Mouse (Mus musculus): ENCODE results near the gene Prkn. TPM values are rescaled to one million over a fixed set of nuclear protein-coding genes. Genes with fewer than 3 reads are reported as not detected.

Gene Prkn
- polyA plus RNA-seq, 1 experiment, result not detected

GRCm38 (mm10) chr17:11127217-11127616 lies 287.0 kb downstream of the Prkn start:
- Histone ChIP-seq H3K79me2 (ENCODE audit: control insufficient read depth, insufficient read depth) (no peaks in the 10 kb centered on the region), H3K4me3 (ENCODE audit: insufficient read depth, poor library complexity, severe bottlenecking) (no peak overlapping the region), H3K36me3 (ENCODE audit: control insufficient read depth, insufficient read depth) (no peaks in the 10 kb centered on the region), H3K27me3 (ENCODE audit: control insufficient read depth, insufficient read depth, insufficient read length) (no peaks in the 10 kb centered on the region), H3ac (ENCODE audit: control insufficient read depth, insufficient read length, low read depth) (no peak overlapping the region), H3K79me3 (ENCODE audit: low read depth) (no peaks in the 10 kb centered on the region)
- no peak for TF ChIP-seq FOSL1 (IDR thresholded peaks at IDR 0.05; ENCODE audit: insufficient read depth, low read length, poor library complexity, severe bottlenecking)

- Histone ChIP-seq H3ac (ENCODE audit: control insufficient read depth, insufficient read length, low read depth) (no peak overlapping the region), H3K36me3 (ENCODE audit: control insufficient read depth, insufficient read depth) (no peaks in the 10 kb centered on the region), H3K27me3 (ENCODE audit: control insufficient read depth, insufficient read depth, insufficient read length) (no peaks in the 10 kb centered on the region), H3K79me2 (ENCODE audit: control insufficient read depth, insufficient read depth) (no peaks in the 10 kb centered on the region), H3K4me3 (ENCODE audit: insufficient read depth, poor library complexity, severe bottlenecking) (no peak overlapping the region), H3K79me3 (ENCODE audit: low read depth) (no peaks in the 10 kb centered on the region)
- TF ChIP-seq CTCF (IDR thresholded peaks at IDR 0.05; ENCODE audit: control insufficient read depth, insufficient read depth, insufficient read length) (no peak), USF1 (IDR thresholded peaks at IDR 0.05; ENCODE audit: low read depth) (no peak), FOSL1 (IDR thresholded peaks at IDR 0.05; ENCODE audit: insufficient read depth, low read length, poor library complexity, severe bottlenecking) (no peak), MYOD1 (IDR thresholded peaks at IDR 0.05; ENCODE audit: control insufficient read depth, insufficient read length, low read depth) (no peak), MAX (IDR thresholded peaks at IDR 0.05) (no peak), CEBPB (IDR thresholded peaks at IDR 0.05; ENCODE audit: low read depth) (no peak), MYOG (IDR thresholded peaks at IDR 0.05; ENCODE audit: control insufficient read depth, extremely low read depth, insufficient read length) (no peak)
Observed at GRCm38 (mm10) chr17:11130919-11131318, 290.7 kb downstream of the Prkn start.

GRCm38 (mm10) chr17:11142321-11142720 lies 302.1 kb downstream of the Prkn start:
- no peaks in the 10 kb centered on the region for H3K79me3 ChIP-seq (ENCODE audit: low read depth)
- no peak overlapping the region for H3ac ChIP-seq (ENCODE audit: control insufficient read depth, insufficient read length, low read depth)
- TF ChIP-seq MYOD1 (IDR thresholded peaks at IDR 0.05; ENCODE audit: control insufficient read depth, insufficient read length, low read depth) (no peak), CTCF (IDR thresholded peaks at IDR 0.05; ENCODE audit: control insufficient read depth, insufficient read depth, insufficient read length) (no peak), MYOG (IDR thresholded peaks at IDR 0.05; ENCODE audit: control insufficient read depth, extremely low read depth, insufficient read length) (no peak), CEBPB (IDR thresholded peaks at IDR 0.05; ENCODE audit: low read depth) (no peak), FOSL1 (IDR thresholded peaks at IDR 0.05; ENCODE audit: insufficient read depth, low read length, poor library complexity, severe bottlenecking) (no peak), USF1 (IDR thresholded peaks at IDR 0.05; ENCODE audit: low read depth) (no peak), MAX (IDR thresholded peaks at IDR 0.05) (no peak)
- H3K36me3 ChIP-seq (ENCODE audit: control insufficient read depth, insufficient read depth), result no peaks in the 10 kb centered on the region
- H3K4me3 ChIP-seq (ENCODE audit: insufficient read depth, poor library complexity, severe bottlenecking), result no peak overlapping the region
- H3K27me3 ChIP-seq (ENCODE audit: control insufficient read depth, insufficient read depth, insufficient read length), result no peaks in the 10 kb centered on the region
- H3K79me2 ChIP-seq (ENCODE audit: control insufficient read depth, insufficient read depth), result no peaks in the 10 kb centered on the region

GRCm38 (mm10) chr17:11156119-11156518 lies 315.9 kb downstream of the Prkn start:
- no peak for TF ChIP-seq CEBPB (IDR thresholded peaks at IDR 0.05; ENCODE audit: low read depth)
- Histone ChIP-seq H3K27me3 (ENCODE audit: control insufficient read depth, insufficient read depth, insufficient read length) (no peaks in the 10 kb centered on the region), H3K79me3 (ENCODE audit: low read depth) (no peaks in the 10 kb centered on the region), H3K79me2 (ENCODE audit: control insufficient read depth, insufficient read depth) (no peaks in the 10 kb centered on the region), H3K4me3 (ENCODE audit: insufficient read depth, poor library complexity, severe bottlenecking) (no peak overlapping the region), H3ac (ENCODE audit: control insufficient read depth, insufficient read length, low read depth) (no peak overlapping the region), H3K36me3 (ENCODE audit: control insufficient read depth, insufficient read depth) (no peaks in the 10 kb centered on the region)

GRCm38 (mm10) chr17:11157536-11157935 lies 317.4 kb downstream of the Prkn start:
- Histone ChIP-seq H3K36me3 (ENCODE audit: control insufficient read depth, insufficient read depth) (no peaks in the 10 kb centered on the region), H3K27me3 (ENCODE audit: control insufficient read depth, insufficient read depth, insufficient read length) (no peaks in the 10 kb centered on the region), H3K79me2 (ENCODE audit: control insufficient read depth, insufficient read depth) (no peaks in the 10 kb centered on the region), H3K4me3 (ENCODE audit: insufficient read depth, poor library complexity, severe bottlenecking) (no peak overlapping the region), H3K79me3 (ENCODE audit: low read depth) (no peaks in the 10 kb centered on the region), H3ac (ENCODE audit: control insufficient read depth, insufficient read length, low read depth) (no peak overlapping the region)
- TF ChIP-seq MAX (IDR thresholded peaks at IDR 0.05) (no peak), MYOG (IDR thresholded peaks at IDR 0.05; ENCODE audit: control insufficient read depth, extremely low read depth, insufficient read length) (no peak), FOSL1 (IDR thresholded peaks at IDR 0.05; ENCODE audit: insufficient read depth, low read length, poor library complexity, severe bottlenecking) (no peak), CTCF (IDR thresholded peaks at IDR 0.05; ENCODE audit: control insufficient read depth, insufficient read depth, insufficient read length) (no peak)

GRCm38 (mm10) chr17:11161436-11161835 lies 321.3 kb downstream of the Prkn start:
- Histone ChIP-seq H3K36me3 (ENCODE audit: control insufficient read depth, insufficient read depth) (no peaks in the 10 kb centered on the region), H3K79me3 (ENCODE audit: low read depth) (no peaks in the 10 kb centered on the region), H3K79me2 (ENCODE audit: control insufficient read depth, insufficient read depth) (no peaks in the 10 kb centered on the region), H3ac (ENCODE audit: control insufficient read depth, insufficient read length, low read depth) (no peak overlapping the region), H3K27me3 (ENCODE audit: control insufficient read depth, insufficient read depth, insufficient read length) (no peaks in the 10 kb centered on the region), H3K4me3 (ENCODE audit: insufficient read depth, poor library complexity, severe bottlenecking) (no peak overlapping the region)
- TF ChIP-seq CTCF (IDR thresholded peaks at IDR 0.05; ENCODE audit: control insufficient read depth, insufficient read depth, insufficient read length) (no peak), FOSL1 (IDR thresholded peaks at IDR 0.05; ENCODE audit: insufficient read depth, low read length, poor library complexity, severe bottlenecking) (no peak), MAX (IDR thresholded peaks at IDR 0.05) (no peak), USF1 (IDR thresholded peaks at IDR 0.05; ENCODE audit: low read depth) (no peak), MYOD1 (IDR thresholded peaks at IDR 0.05; ENCODE audit: control insufficient read depth, insufficient read length, low read depth) (no peak), MYOG (IDR thresholded peaks at IDR 0.05; ENCODE audit: control insufficient read depth, extremely low read depth, insufficient read length) (no peak), CEBPB (IDR thresholded peaks at IDR 0.05; ENCODE audit: low read depth) (no peak)
